Mouse (Mus musculus) liver, postnatal 0 days (tissue): ENCODE data around the gene Zbtb43. TPM values are rescaled to one million over a fixed set of nuclear protein-coding genes. Genes with fewer than 3 reads are reported as not detected.

Experiments
- ATAC-seq: fragments of 200-750 bp; cut with Nextera tagmentation; 2 replicates; pipeline ENCODE4 v1.8.0; 2017; ENCODE audit warnings: mild to moderate bottlenecking, moderate library complexity
- DNase-seq: peaks from one replicate; pipeline ENCODE4 v3.0.0-alpha.2; 2016
- H3K27ac ChIP-seq: fragments of 300-500 bp; sonication (generic); 2 replicates; pipeline ENCODE4 v1.5.1; 2014; ENCODE audit warnings: antibody characterized with exemption, moderate library complexity, mild to moderate bottlenecking, low read depth
- H3K27me3 ChIP-seq: fragments of 300-500 bp; sonication (generic); 2 replicates; pipeline ENCODE4 v1.6.1; 2014; ENCODE audit warnings: low read length, control low read depth, mixed read lengths; ENCODE audit not compliant: insufficient read depth
- H3K36me3 ChIP-seq: fragments of 300-500 bp; sonication (generic); replicated peaks from 2 replicates; pipeline ENCODE4 v1.6.1; 2014; ENCODE audit warnings: mild to moderate bottlenecking, control low read depth, low read length, moderate library complexity, mixed read lengths; ENCODE audit not compliant: insufficient read depth
- H3K4me1 ChIP-seq: fragments of 300-500 bp; sonication (generic); 2 replicates; pipeline ENCODE4 v1.6.1; 2014; ENCODE audit warnings: antibody characterized with exemption, mild to moderate bottlenecking, control low read depth; ENCODE audit not compliant: insufficient read depth
- H3K4me2 ChIP-seq: fragments of 300-500 bp; sonication (generic); 2 replicates; pipeline ENCODE4 v1.6.1; 2014; ENCODE audit warnings: low read depth, mild to moderate bottlenecking, low read length, moderate library complexity, mixed read lengths
- H3K4me3 ChIP-seq: fragments of 300-500 bp; sonication (generic); 2 replicates; pipeline ENCODE4 v1.5.1; 2014; ENCODE audit warnings: low read depth, low read length
- H3K9ac ChIP-seq: fragments of 300-500 bp; sonication (generic); replicated peaks from 2 replicates; pipeline ENCODE4 v1.6.1; 2014; ENCODE audit warnings: mild to moderate bottlenecking, moderate library complexity
- H3K9me3 ChIP-seq: fragments of 300-500 bp; sonication (generic); 2 replicates; pipeline ENCODE4 v1.6.1; 2016; ENCODE audit warnings: mild to moderate bottlenecking, control low read depth, low read length, mixed read lengths
- CTCF ChIP-seq: sonication (generic); IDR thresholded peaks from 2 replicates; pipeline ENCODE4 v1.5.1; 2016; ENCODE audit warnings: antibody characterized with exemption, low read depth
- EP300 ChIP-seq: IDR thresholded peaks from 2 replicates; pipeline ENCODE4 v1.6.1; 2016; ENCODE audit warnings: antibody characterized with exemption, low read depth, mild to moderate bottlenecking
- WGBS: fragments of 180-500 bp; shearing (Covaris S2); extraction: QIAGEN DNeasy Blood & Tissue Kit; methylation state at CpG from one replicate; pipeline ENCODE4 v1.1.7; 2014; ENCODE audit not compliant: insufficient replicate concordance; 5-methylcytosine and 5-hydroxymethylcytosine counted together
- polyA plus RNA-seq: library from polyadenylated mRNA; unstranded; fragments of >200 nt; fragmentation: Nextera tagmentation; extraction: Ambion mirVana; gene quantifications from 2 replicates; pipeline ENCODE4 v1.2.1, GENCODE M21; 2015

Zbtb43 gene
- polyA plus RNA-seq, 1 experiment from 2014 or later = 8.0 TPM

DNA sequence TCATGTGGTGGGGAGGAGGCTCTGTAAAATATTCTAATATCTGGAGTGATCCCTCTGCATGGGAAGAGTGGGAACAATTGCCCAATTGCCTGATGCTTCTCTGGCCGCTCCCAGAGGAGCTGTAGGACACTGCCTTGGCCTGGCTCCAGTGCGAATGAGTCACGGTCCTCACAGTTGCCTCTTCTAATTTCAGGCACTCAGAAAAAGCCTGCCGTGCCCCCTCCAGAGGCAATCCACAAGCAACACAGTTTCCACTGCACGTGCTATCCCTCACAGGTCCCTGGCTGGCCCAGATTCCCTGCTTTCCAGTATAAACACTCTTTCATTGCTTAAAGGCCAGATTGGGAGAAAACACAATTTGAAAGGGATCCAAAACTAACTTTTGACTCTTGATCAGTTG is 24.0 kb downstream of the Zbtb43 start:
- H3K27ac ChIP-seq = no peak overlapping the region
- H3K27me3 ChIP-seq = no peaks in the 10 kb centered on the region
- no peak overlapping the region for H3K9ac ChIP-seq
- H3K4me2 ChIP-seq = no peak overlapping the region
- H3K36me3 ChIP-seq = peaks cover 4% of the 10 kb centered on the region
- no peak overlapping the region for H3K4me3 ChIP-seq
- ATAC-seq = peak; percentile 74
- peak; percentile 73 for DNase-seq
- no peak for TF ChIP-seq EP300
- TF ChIP-seq CTCF = no peak
- H3K9me3 ChIP-seq = no peaks in the 10 kb centered on the region
- WGBS = 60% methylated on average over 5 of the region's 5 CpGs
- peaks cover 4% of the 10 kb centered on the region; the same call in 1 of the 2 replicates for H3K4me1 ChIP-seq

- 36% methylated on average over 4 of the region's 4 CpGs for WGBS
- Histone ChIP-seq H3K27ac (no peak overlapping the region), H3K4me2 (no peak overlapping the region), H3K4me1 (peaks cover 4% of the 10 kb centered on the region; the same call in 1 of the 2 replicates), H3K9ac (no peak overlapping the region), H3K36me3 (no peaks in the 10 kb centered on the region), H3K9me3 (no peaks in the 10 kb centered on the region), H3K27me3 (no peaks in the 10 kb centered on the region), H3K4me3 (no peak overlapping the region)
- TF ChIP-seq EP300 = no peak
- no peak for TF ChIP-seq CTCF
- ATAC-seq = no peak
- DNase-seq = no peak
Measured at GRCm38 (mm10) chr2:33442701-33443100, 25.7 kb downstream of the Zbtb43 start.

- H3K4me2 ChIP-seq = no peak overlapping the region
- no peaks in the 10 kb centered on the region for H3K27me3 ChIP-seq
- H3K4me3 ChIP-seq = no peak overlapping the region
- ATAC-seq (no peak), DNase-seq (no peak)
- H3K9me3 ChIP-seq = no peaks in the 10 kb centered on the region
- WGBS = 33% methylated on average over 4 of the region's 4 CpGs
- no peak overlapping the region for H3K9ac ChIP-seq
- H3K4me1 ChIP-seq = peaks cover 3% of the 10 kb centered on the region; the same call in 1 of the 2 replicates
- H3K27ac ChIP-seq = no peak overlapping the region
- no peaks in the 10 kb centered on the region for H3K36me3 ChIP-seq
- no peak for TF ChIP-seq CTCF
- no peak for TF ChIP-seq EP300
Measured at GRCm38 (mm10) chr2:33440893-33441292, 27.5 kb downstream of the Zbtb43 start.

GRCm38 (mm10) chr2:33439980-33440670 is 28.2 kb downstream of the Zbtb43 start:
- Histone ChIP-seq H3K36me3 (no peaks in the 10 kb centered on the region), H3K4me1 (peaks cover 6% of the 10 kb centered on the region; the same call in 1 of the 2 replicates), H3K27me3 (no peaks in the 10 kb centered on the region), H3K4me2 (no peak overlapping the region), H3K9me3 (no peaks in the 10 kb centered on the region), H3K4me3 (no peak overlapping the region), H3K27ac (no peak overlapping the region), H3K9ac (no peak overlapping the region)
- ATAC-seq = no peak
- TF ChIP-seq EP300 (no peak), CTCF (no peak)
- WGBS = 33% methylated on average over 9 of the region's 9 CpGs
- DNase-seq = no peak

DNA sequence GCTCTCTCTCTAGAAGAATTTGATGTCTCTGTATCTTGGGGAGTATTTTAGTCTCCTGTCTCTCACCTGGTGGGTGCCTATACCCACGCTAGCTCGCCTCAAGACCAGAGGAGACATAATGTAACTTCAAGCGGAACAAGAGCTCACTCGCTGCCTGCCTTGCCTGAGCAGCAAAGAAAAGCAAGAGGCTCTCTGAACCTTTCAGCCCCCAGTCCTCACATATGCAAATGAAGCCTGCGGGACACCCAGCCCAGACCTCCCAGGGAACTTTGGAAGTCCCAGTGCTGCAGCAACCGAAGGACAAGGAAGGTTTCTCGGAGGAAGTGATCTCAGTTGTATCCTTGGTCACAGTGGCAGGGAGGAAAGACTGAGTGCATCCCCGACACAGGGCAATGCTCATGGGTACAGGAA is 28.9 kb downstream of the Zbtb43 start:
- WGBS = 27% methylated on average over 8 of the region's 8 CpGs
- peaks cover 6% of the 10 kb centered on the region; the same call in 1 of the 2 replicates for H3K4me1 ChIP-seq
- no peak overlapping the region for H3K4me2 ChIP-seq
- no peak for TF ChIP-seq CTCF
- TF ChIP-seq EP300 = no peak
- H3K9ac ChIP-seq = no peak overlapping the region
- no peak for ATAC-seq
- no peak overlapping the region for H3K27ac ChIP-seq
- DNase-seq = no peak
- H3K9me3 ChIP-seq = no peaks in the 10 kb centered on the region
- H3K36me3 ChIP-seq = no peaks in the 10 kb centered on the region
- H3K27me3 ChIP-seq = no peaks in the 10 kb centered on the region
- no peak overlapping the region for H3K4me3 ChIP-seq

DNA sequence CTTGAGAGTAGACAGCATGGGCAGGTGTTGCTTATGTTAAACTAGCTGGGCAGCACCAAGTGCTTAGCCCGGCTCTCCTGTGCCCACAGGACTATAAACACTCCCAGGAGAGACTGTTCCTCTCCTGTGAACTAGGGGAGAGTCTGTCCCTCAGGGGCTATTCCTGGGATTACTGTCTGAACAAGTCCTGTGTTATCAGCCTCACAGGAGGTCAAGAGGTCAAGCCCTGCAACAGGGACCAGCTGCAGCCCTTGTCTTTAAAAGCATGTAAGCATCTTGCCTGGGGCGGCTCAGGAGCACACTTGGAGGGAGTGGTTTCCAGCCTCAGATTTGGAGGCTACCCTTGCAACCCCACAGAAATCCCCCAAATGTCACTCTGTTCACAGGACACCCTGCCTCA is 30.0 kb downstream of the Zbtb43 start:
- H3K9me3 ChIP-seq = no peaks in the 10 kb centered on the region
- H3K27me3 ChIP-seq = no peaks in the 10 kb centered on the region
- no peak for ATAC-seq
- no peak overlapping the region for H3K4me3 ChIP-seq
- no peak overlapping the region for H3K4me2 ChIP-seq
- no peaks in the 10 kb centered on the region for H3K36me3 ChIP-seq
- 57% methylated on average over 2 of the region's 2 CpGs for WGBS
- H3K9ac ChIP-seq = no peak overlapping the region
- DNase-seq = no peak
- H3K27ac ChIP-seq = no peak overlapping the region
- H3K4me1 ChIP-seq = peaks cover 6% of the 10 kb centered on the region; the same call in 1 of the 2 replicates
- TF ChIP-seq EP300 (no peak), CTCF (no peak)
